Mouse (Mus musculus): ENCODE results near the gene Dusp8. TPM values are rescaled to one million over a fixed set of nuclear protein-coding genes. Genes with fewer than 3 reads are reported as not detected.
"Not testable (repeated sequence)": the region's sequence is repeated elsewhere in the genome, so short reads cannot be mapped to it uniquely, and the experiment has no call there.

Gene Dusp8
- 0.88 and 1.0 TPM in 2 replicates for polyA plus RNA-seq (2016; fragmentation: Nextera tagmentation; extraction: Ambion mirVana)

DNA sequence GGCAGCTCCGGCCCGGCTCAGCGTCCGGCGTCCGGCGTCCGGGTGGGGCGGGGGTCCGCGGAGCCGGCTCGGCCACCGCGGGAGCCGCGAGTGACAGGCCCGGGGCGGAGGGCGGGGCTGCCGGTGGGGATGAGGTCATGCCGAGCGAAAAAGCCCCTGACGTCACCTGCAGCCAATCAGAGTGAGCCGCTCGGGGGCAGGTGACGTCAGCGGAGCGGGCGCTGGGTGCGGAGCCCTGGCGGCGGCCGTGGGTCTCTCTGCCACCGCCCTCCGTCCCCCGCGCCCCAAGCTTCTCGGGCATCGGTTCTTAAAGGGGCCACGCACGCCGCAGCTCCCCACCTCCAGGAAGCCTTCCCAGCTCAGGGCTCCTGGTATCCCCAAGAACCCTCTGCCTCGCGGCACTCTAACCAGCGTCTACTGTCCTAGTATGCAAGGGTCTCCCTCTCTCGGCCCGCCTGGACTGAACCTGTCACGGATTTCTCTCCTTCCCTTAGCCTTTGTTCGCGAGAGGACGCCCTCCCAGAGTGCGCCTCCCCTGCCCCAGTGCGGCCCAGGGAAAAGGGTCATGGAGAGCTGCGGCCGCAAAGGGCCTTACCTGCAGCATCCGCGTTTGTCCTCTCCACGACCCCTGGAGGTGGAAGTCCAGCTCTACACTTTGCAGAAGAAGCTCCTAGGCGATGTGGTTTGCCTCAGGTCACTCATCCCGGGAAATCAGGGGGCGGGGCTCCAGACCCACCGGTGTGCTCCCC, at the start of gene Dusp8:
Gene Dusp8 (minus strand): TSS at position 661 of the 749 bp plus-strand sequence.
- H3K27me3 ChIP-seq: peaks cover 92% of the 10 kb centered on the region
- H3K4me2 ChIP-seq: peak within 1 kb of the TSS; percentile 92
- H3K9ac ChIP-seq (replicated peaks): peak within 1 kb of the TSS; percentile 63
- H3K9me3 ChIP-seq: no peaks in the 10 kb centered on the region
- H3K4me1 ChIP-seq (replicated peaks): peaks cover 20% of the 10 kb centered on the region
- H3K27ac ChIP-seq: no peak within 1 kb of the TSS
- H3K4me3 ChIP-seq (replicated peaks): peak within 1 kb of the TSS; percentile 69
- no peaks in the 10 kb centered on the region for H3K36me3 ChIP-seq
- ATAC-seq (ENCODE audit: insufficient number of reproducible peaks, insufficient read depth, low FRiP score, low TSS enrichment, low read depth): peak; percentile 74
- under 1% methylated on average over 60 of the region's 63 CpGs for WGBS

DNA sequence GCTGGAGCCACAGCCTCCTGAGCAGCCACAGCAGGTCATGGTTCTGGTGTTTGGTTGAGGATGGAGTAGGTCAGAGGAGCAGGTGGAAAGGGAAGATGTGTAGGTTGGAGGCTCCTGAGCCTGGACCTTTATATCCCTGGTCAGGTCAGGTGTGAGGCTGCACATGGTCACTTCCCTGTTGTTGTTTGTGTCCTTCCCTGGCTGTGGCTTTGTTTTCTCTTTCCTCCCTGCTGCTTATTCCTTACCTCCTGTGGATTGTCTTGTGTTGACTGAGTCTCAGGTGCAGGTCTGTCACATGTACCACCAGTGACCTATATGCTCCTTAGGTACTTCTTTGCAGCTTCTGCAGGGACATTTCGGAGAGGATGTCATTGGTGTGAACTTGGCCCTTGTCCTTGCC, 48.9 kb upstream of the Dusp8 start, which contains the start of gene Gm45337:
Gene Gm45337 (minus strand): TSS at position 101 of the 400 bp plus-strand sequence.
- H3K9me3 ChIP-seq: no peaks in the 10 kb centered on the region
- no peak within 1 kb of the TSS for H3K4me3 ChIP-seq (replicated peaks)
- no peaks in the 10 kb centered on the region for H3K36me3 ChIP-seq
- H3K9ac ChIP-seq (replicated peaks): no peak within 1 kb of the TSS
- H3K27ac ChIP-seq: no peak within 1 kb of the TSS
- WGBS: 74% methylated on average over 1 of the region's 1 CpGs
- 0 out of 2 replicates have a peak, but pooled peaks cover 7% of the 10 kb centered on the region for H3K4me1 ChIP-seq (replicated peaks)
- peaks cover 10% of the 10 kb centered on the region; the same call in 1 of the 2 replicates for H3K27me3 ChIP-seq
- no peak for ATAC-seq (ENCODE audit: insufficient number of reproducible peaks, insufficient read depth, low FRiP score, low TSS enrichment, low read depth)
- H3K4me2 ChIP-seq: no peak within 1 kb of the TSS

DNA sequence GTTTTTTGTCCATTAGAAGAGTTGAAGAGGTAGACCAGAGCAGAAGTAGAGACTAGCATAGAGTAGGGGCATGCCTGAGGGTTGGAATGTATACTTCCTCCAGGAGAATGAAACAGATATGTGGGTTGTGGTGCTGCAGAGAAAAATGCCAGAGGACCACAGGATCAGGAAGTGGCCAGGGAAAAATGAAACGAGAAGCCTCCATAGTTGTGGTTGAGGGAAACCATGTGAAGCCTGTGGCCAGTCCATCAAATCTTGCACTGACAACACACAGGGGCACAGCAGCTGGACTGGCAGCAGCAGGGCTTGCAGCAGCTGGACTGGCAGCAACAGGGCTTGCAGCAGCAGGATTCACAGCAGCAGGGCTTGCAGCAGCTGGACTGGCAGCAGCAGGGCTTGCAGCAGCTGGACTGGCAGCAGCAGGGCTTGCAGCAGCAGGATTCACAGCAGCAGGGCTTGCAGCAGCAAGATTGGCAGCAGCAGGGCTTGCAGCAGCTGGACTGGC, 47.9 kb upstream of the Dusp8 start:
- peaks cover 10% of the 10 kb centered on the region; the same call in 1 of the 2 replicates for H3K27me3 ChIP-seq
- ATAC-seq (ENCODE audit: insufficient number of reproducible peaks, insufficient read depth, low FRiP score, low TSS enrichment, low read depth); H3K9me3 ChIP-seq; H3K27ac ChIP-seq; H3K4me3 ChIP-seq (replicated peaks); H3K4me1 ChIP-seq (replicated peaks); H3K36me3 ChIP-seq; H3K4me2 ChIP-seq; H3K9ac ChIP-seq (replicated peaks): not testable (repeated sequence)
- WGBS: 43% methylated on average over 1 of the region's 1 CpGs

DNA sequence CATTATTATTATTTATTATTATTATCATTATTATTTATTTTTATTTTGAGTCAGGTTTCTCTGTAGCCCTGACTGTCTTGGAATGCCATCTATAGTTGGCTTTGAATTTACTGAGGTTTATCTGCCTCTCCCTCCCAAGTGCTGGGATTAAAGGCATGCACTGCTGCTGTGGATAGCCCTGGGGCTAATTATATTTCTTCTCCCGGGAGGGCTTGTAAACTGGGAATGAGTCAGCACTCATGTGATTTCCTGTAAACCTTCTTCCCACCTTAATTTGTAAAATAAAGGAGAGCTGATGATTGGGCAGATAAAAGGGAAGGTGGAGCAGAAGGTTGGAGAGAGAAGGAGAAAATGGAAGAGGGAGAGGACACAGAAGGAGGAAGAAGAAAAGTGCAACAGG, 45.1 kb upstream of the Dusp8 start:
- 0 out of 2 replicates have a peak, but pooled peaks cover 7% of the 10 kb centered on the region for H3K4me1 ChIP-seq (replicated peaks)
- no peaks in the 10 kb centered on the region for H3K9me3 ChIP-seq
- no peak for ATAC-seq (ENCODE audit: insufficient number of reproducible peaks, insufficient read depth, low FRiP score, low TSS enrichment, low read depth)
- H3K36me3 ChIP-seq: no peaks in the 10 kb centered on the region
- H3K4me2 ChIP-seq: no peak overlapping the region
- no peak overlapping the region for H3K27ac ChIP-seq
- no peak overlapping the region for H3K9ac ChIP-seq (replicated peaks)
- peaks cover 10% of the 10 kb centered on the region; the same call in 1 of the 2 replicates for H3K27me3 ChIP-seq
- H3K4me3 ChIP-seq (replicated peaks): no peak overlapping the region
- 5% methylated on average over 1 of the region's 1 CpGs for WGBS

DNA sequence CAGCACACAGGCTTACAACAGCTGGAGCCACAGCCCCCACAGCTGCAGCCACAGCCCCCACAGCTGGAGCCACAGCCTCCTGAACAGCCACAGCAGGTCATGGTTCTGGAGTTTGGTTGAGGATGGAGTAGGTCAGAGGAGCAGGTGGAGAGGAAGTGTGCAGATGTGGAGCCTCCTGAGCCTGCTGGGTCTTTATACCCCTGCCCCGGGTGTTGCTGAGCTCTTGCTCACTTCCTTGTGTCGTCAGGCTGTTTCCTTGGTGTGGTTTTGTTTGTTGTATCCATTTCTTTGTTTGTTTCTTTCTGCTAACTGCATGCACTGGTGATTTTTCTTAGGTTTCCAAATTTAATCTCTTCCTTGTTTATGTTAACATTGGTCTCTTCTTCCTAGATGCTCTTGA, 40.3 kb upstream of the Dusp8 start, which contains the start of gene Gm39115:
Gene Gm39115 (minus strand): TSS at position 101 of the 400 bp plus-strand sequence.
- H3K4me2 ChIP-seq; H3K36me3 ChIP-seq; H3K27ac ChIP-seq; H3K9me3 ChIP-seq; H3K4me1 ChIP-seq (replicated peaks); H3K27me3 ChIP-seq; H3K9ac ChIP-seq (replicated peaks); H3K4me3 ChIP-seq (replicated peaks); ATAC-seq (ENCODE audit: insufficient number of reproducible peaks, insufficient read depth, low FRiP score, low TSS enrichment, low read depth): not testable (repeated sequence)
- WGBS: 31% methylated on average over 2 of the region's 2 CpGs

DNA sequence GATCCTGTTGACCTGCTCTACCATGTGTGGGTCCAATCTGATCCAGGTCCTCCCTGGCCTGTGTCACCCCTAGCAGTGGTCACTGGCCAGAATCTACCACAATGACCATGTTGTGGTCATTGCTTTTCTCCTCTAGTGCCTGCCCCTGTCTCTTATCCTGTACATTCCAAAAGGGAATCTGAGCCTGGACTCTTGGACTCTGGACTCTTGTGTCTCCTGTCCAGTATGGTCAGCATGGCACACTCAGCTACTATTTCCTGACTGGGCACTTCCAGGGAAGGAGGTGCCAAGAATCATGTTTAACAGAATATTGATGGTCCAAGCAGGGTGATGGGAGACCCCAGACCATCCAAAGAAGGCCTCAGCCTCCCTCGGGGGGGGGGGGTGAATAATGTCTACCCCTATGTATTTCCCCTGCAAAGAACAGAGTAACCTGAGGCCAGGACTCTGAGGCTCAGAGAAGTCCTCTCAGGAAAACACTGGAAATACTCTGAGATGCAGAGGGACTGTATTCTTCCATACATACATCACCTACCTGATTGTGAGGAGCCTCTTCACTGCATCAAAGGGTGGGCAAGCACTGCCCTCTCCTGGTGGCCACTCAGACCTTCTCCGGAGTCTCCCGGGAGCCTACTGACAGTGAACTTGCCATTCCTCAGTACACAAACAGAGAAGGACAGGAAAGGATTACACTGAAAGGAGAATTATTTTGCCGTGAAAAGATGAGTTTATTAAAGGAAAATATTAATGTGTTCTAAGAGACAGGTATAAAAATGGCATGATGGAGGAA, 38.8 kb upstream of the Dusp8 start:
- Histone ChIP-seq H3K27me3 (peaks cover 4% of the 10 kb centered on the region), H3K4me3 (replicated peaks) (no peak overlapping the region), H3K4me1 (replicated peaks) (no peaks in the 10 kb centered on the region), H3K36me3 (no peaks in the 10 kb centered on the region), H3K4me2 (no peak overlapping the region), H3K9ac (replicated peaks) (no peak overlapping the region), H3K9me3 (no peaks in the 10 kb centered on the region), H3K27ac (no peak overlapping the region)
- WGBS: 55% methylated on average over 4 of the region's 4 CpGs
- no peak for ATAC-seq (ENCODE audit: insufficient number of reproducible peaks, insufficient read depth, low FRiP score, low TSS enrichment, low read depth)

DNA sequence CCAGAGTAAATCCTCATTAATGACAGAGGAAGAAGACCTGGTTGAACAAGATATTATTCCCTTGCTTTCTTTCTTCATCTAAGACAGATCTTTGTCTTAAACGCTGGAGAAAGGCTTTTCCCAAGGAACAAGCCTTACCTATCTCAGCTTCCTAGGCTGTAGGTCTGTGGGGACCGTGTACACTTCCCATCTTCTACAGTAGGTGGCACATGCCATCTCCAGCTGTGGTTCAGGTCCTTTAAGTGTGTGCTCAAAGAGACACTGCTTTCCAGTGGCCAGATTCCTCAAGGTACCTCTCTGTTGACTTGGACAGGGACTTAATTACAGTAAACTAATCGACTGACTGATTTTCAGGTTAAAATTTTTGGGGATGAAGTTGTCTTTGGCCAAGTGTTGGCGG, 33.2 kb upstream of the Dusp8 start:
- WGBS: 65% methylated on average over 4 of the region's 4 CpGs
- H3K9ac ChIP-seq (replicated peaks): no peak overlapping the region
- no peak overlapping the region for H3K27ac ChIP-seq
- no peaks in the 10 kb centered on the region for H3K36me3 ChIP-seq
- no peak overlapping the region for H3K4me3 ChIP-seq (replicated peaks)
- no peak overlapping the region for H3K4me2 ChIP-seq
- H3K27me3 ChIP-seq: peaks cover 4% of the 10 kb centered on the region
- no peak for ATAC-seq (ENCODE audit: insufficient number of reproducible peaks, insufficient read depth, low FRiP score, low TSS enrichment, low read depth)
- no peaks in the 10 kb centered on the region for H3K9me3 ChIP-seq
- no peaks in the 10 kb centered on the region for H3K4me1 ChIP-seq (replicated peaks)

DNA sequence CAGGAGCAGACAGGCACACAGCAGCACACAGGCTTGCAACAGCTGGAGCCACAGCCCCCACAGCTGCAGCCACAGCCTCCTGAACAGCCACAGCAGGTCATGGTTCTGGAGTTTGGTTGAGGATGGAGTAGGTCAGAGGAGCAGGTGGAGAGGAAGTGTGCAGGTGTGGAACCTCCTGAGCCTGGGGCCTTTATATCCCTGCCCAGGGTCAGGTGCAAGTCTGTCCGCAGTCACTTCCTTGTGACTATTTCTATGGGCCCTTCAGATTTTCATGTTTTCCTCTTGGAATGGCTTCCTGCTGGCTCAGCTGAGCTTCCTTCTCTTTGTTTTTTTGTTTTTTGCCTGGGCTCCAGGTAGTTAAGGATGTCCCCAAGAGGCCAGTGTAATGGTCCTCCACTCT, 25.0 kb upstream of the Dusp8 start, which contains the start of gene Gm45618:
Gene Gm45618 (minus strand): TSS at position 101 of the 400 bp plus-strand sequence.
- not testable (repeated sequence) for ATAC-seq (ENCODE audit: insufficient number of reproducible peaks, insufficient read depth, low FRiP score, low TSS enrichment, low read depth); H3K9ac ChIP-seq (replicated peaks); H3K4me1 ChIP-seq (replicated peaks); H3K27ac ChIP-seq; H3K4me2 ChIP-seq; H3K9me3 ChIP-seq; H3K4me3 ChIP-seq (replicated peaks); H3K36me3 ChIP-seq
- WGBS: 91% methylated on average over 1 of the region's 1 CpGs
- peaks cover 12% of the 10 kb centered on the region; the same call in 1 of the 2 replicates for H3K27me3 ChIP-seq

DNA sequence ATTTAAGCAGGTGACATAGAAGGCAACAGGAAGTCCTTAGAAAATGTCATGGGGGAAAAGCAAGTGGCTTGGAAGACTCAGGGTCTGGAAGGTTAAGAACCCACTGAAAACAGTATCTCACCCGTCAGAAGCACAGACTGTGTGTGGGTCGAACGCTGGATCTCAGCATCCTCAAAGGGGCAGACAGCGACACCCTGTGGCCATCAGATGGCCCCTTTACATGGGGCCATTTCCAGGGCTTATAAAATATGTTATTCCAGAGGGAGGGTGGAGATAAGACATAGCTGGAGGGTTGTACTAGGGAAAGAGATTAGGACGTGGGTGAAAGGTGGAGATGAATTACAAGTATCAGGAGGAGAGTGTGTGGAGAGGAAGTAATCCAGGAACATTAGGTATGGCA, 24.0 kb upstream of the Dusp8 start:
- Histone ChIP-seq H3K27me3 (peaks cover 12% of the 10 kb centered on the region; the same call in 1 of the 2 replicates), H3K4me2 (no peak overlapping the region), H3K9me3 (no peaks in the 10 kb centered on the region), H3K27ac (no peak overlapping the region), H3K4me3 (replicated peaks) (no peak overlapping the region), H3K4me1 (replicated peaks) (no peaks in the 10 kb centered on the region), H3K9ac (replicated peaks) (no peak overlapping the region), H3K36me3 (no peaks in the 10 kb centered on the region)
- WGBS: 22% methylated on average over 5 of the region's 5 CpGs
- no peak for ATAC-seq (ENCODE audit: insufficient number of reproducible peaks, insufficient read depth, low FRiP score, low TSS enrichment, low read depth)

DNA sequence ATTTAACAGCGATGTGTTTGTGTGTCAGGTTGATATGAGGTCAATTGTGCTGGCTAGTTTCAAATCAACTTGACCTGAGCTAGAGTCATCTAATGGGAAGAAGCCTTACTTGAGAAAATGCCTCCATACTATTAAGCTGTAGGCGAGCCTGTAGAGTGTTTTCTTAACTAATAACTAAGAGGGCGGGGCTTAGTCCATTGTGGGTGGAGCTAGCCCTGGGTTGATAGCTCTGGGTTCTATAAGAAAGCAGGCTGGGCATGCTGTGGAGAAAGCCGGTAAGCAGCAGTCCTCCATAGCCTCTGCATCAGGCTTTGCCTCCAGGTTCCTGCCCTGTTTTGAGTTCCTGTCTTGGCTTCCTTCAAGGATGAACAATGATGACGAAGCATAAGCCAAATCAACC, 9.1 kb upstream of the Dusp8 start:
- H3K4me1 ChIP-seq (replicated peaks): no peaks in the 10 kb centered on the region
- 54% methylated on average over 5 of the region's 5 CpGs for WGBS
- H3K36me3 ChIP-seq: no peaks in the 10 kb centered on the region
- H3K9me3 ChIP-seq: no peaks in the 10 kb centered on the region
- peaks cover 16% of the 10 kb centered on the region for H3K27me3 ChIP-seq
- no peak overlapping the region for H3K4me2 ChIP-seq
- H3K9ac ChIP-seq (replicated peaks): no peak overlapping the region
- no peak overlapping the region for H3K27ac ChIP-seq
- no peak overlapping the region for H3K4me3 ChIP-seq (replicated peaks)
- no peak for ATAC-seq (ENCODE audit: insufficient number of reproducible peaks, insufficient read depth, low FRiP score, low TSS enrichment, low read depth)

DNA sequence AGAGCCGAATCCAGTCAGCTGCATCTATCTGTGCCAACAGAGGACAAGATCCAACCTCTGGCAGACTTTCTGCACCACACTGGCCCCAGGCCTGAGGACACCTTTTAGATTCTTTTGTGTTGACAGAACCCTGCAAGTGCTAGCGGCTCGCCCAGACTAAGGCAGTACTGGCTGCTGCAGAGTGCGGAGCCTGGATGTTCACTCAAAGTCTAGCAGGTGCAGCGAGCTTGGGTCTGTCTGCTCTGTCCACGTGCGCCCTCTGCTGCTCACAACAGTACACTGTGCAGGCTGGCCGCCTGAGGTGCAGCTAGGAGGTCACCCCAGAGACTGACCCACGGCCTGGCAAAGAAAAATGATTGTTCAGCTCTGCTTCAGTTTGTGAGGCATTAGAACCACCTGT, 2.1 kb upstream of the Dusp8 start:
- 0 out of 2 replicates have a peak, but pooled peaks have one; percentile 44 for ATAC-seq (ENCODE audit: insufficient number of reproducible peaks, insufficient read depth, low FRiP score, low TSS enrichment, low read depth)
- H3K27ac ChIP-seq: no peak overlapping the region
- no peak overlapping the region for H3K4me2 ChIP-seq
- H3K4me3 ChIP-seq (replicated peaks): no peak overlapping the region
- H3K36me3 ChIP-seq: no peaks in the 10 kb centered on the region
- no peak overlapping the region for H3K9ac ChIP-seq (replicated peaks)
- peaks cover 12% of the 10 kb centered on the region for H3K4me1 ChIP-seq (replicated peaks)
- WGBS: 11% methylated on average over 9 of the region's 9 CpGs
- H3K27me3 ChIP-seq: peaks cover 73% of the 10 kb centered on the region
- H3K9me3 ChIP-seq: no peaks in the 10 kb centered on the region

Data from limb, embryonic 12.5 days (tissue).